Mouse (Mus musculus) left cerebral cortex, postnatal 36 days (tissue): ENCODE data around the gene Plekhg6. TPM values are rescaled to one million over a fixed set of nuclear protein-coding genes. Genes with fewer than 3 reads are reported as not detected.

ENCODE experiments used
- total RNA-seq, 2 experiments: library from RNA; stranded (reverse); gene quantifications; 2 replicates each; pipeline ENCODE4 v1.2.3; 2021

Plekhg6 gene
- total RNA-seq, 2 experiments from 2014 or later: 0.11 to 0.30 TPM

Other genes starting within 250 kb of the Plekhg6 start
- gene Nop2, start 248.9 kb downstream of the Plekhg6 start, total RNA-seq: 10 to 100 TPM; 26.4 to 26.6 TPM
- 10 to 100 TPM; 63.0 to 67.2 TPM for gene Iffo1, start 235.6 kb downstream of the Plekhg6 start, total RNA-seq
- 1,000 to 10,000 TPM; 2,336 to 2,609 TPM for gene Gapdh, start 214.3 kb downstream of the Plekhg6 start, total RNA-seq
- gene Ncapd2, start 189.1 kb downstream of the Plekhg6 start, total RNA-seq: 10 to 100 TPM; 24.2 to 30.2 TPM
- 10 to 100 TPM; 63.3 to 66.1 TPM for gene Mrpl51, start 189.0 kb downstream of the Plekhg6 start, total RNA-seq
- 100 to 1,000 TPM; 101 to 114 TPM for gene Vamp1, start 165.2 kb downstream of the Plekhg6 start, total RNA-seq
- 1 to 10 TPM; 3.7 to 4.9 TPM for gene Tapbpl, start 148.9 kb downstream of the Plekhg6 start, total RNA-seq
- not detected for gene Cd27, start 143.8 kb downstream of the Plekhg6 start, total RNA-seq
- not detected for gene Tuba3a, start 94.8 kb downstream of the Plekhg6 start, total RNA-seq
- 1 to 10 TPM; 7.4 to 8.4 TPM for gene Ltbr, start 66.9 kb downstream of the Plekhg6 start, total RNA-seq
- gene Scnn1a, start 60.1 kb downstream of the Plekhg6 start, total RNA-seq: 1 to 10 TPM; 2.4 to 2.9 TPM
- gene Tnfrsf1a, start 31.4 kb downstream of the Plekhg6 start, total RNA-seq: 10 to 100 TPM; 11.1 to 11.8 TPM
- 10 to 100 TPM; 42.0 to 54.3 TPM for gene Cd9, start 114.0 kb upstream of the Plekhg6 start, total RNA-seq
- 10 to 100 TPM; 15.4 to 18.6 TPM for gene Vwf, start 166.0 kb upstream of the Plekhg6 start, total RNA-seq